Mouse (Mus musculus) forebrain, embryonic 13.5 days (tissue): ENCODE results near the gene Prr18. TPM values are rescaled to one million over a fixed set of nuclear protein-coding genes. Genes with fewer than 3 reads are reported as not detected.
"Not testable (repeated sequence)": the region's sequence is repeated elsewhere in the genome, so short reads cannot be mapped to it uniquely, and the experiment has no call there.

Experiments
- ATAC-seq: fragments of 200-750 bp; cut with Nextera tagmentation; 2 replicates; pipeline ENCODE4 v1.8.0; 2017
- H3K27ac ChIP-seq: fragments of 300-500 bp; sonication (generic); 2 replicates; pipeline ENCODE4 v1.5.1; 2015; ENCODE audit warnings: inconsistent platforms, mild to moderate bottlenecking, moderate library complexity
- H3K27me3 ChIP-seq: fragments of 300-500 bp; sonication (generic); 2 replicates; pipeline ENCODE4 v1.6.1; 2015; ENCODE audit warnings: mild to moderate bottlenecking, inconsistent platforms
- H3K36me3 ChIP-seq: fragments of 300-500 bp; sonication (generic); 2 replicates; pipeline ENCODE4 v1.6.1; 2015; ENCODE audit warnings: mild to moderate bottlenecking, inconsistent platforms; ENCODE audit not compliant: poor library complexity, severe bottlenecking
- H3K4me1 ChIP-seq: fragments of 300-500 bp; sonication (generic); 2 replicates; pipeline ENCODE4 v1.6.1; 2015; ENCODE audit warnings: inconsistent platforms
- H3K4me2 ChIP-seq: fragments of 300-500 bp; sonication (generic); 2 replicates; pipeline ENCODE4 v1.6.1; 2015; ENCODE audit warnings: inconsistent platforms, mild to moderate bottlenecking, moderate library complexity
- H3K4me3 ChIP-seq: fragments of 300-500 bp; sonication (generic); 2 replicates; pipeline ENCODE4 v1.5.1; 2015; ENCODE audit warnings: mild to moderate bottlenecking, inconsistent platforms
- H3K9ac ChIP-seq: fragments of 300-500 bp; sonication (generic); 2 replicates; pipeline ENCODE4 v1.6.1; 2015; ENCODE audit warnings: mild to moderate bottlenecking, inconsistent platforms
- H3K9me3 ChIP-seq: fragments of 300-500 bp; sonication (generic); replicated peaks from 2 replicates; pipeline ENCODE4 v1.6.1; 2016; ENCODE audit warnings: inconsistent platforms
- WGBS: fragments of 180-500 bp; shearing (Covaris S2); methylation state at CpG from one replicate; pipeline ENCODE4 v1.1.7; 2015; 5-methylcytosine and 5-hydroxymethylcytosine counted together
- polyA plus RNA-seq: library from polyadenylated mRNA; unstranded; fragments of >200 nt; fragmentation: Nextera tagmentation; extraction: Ambion mirVana; gene quantifications from 2 replicates; pipeline ENCODE4 v1.2.1, GENCODE M21; 2015

Gene Prr18
- polyA plus RNA-seq, 1 experiment from 2014 or later: 5.1 TPM

DNA sequence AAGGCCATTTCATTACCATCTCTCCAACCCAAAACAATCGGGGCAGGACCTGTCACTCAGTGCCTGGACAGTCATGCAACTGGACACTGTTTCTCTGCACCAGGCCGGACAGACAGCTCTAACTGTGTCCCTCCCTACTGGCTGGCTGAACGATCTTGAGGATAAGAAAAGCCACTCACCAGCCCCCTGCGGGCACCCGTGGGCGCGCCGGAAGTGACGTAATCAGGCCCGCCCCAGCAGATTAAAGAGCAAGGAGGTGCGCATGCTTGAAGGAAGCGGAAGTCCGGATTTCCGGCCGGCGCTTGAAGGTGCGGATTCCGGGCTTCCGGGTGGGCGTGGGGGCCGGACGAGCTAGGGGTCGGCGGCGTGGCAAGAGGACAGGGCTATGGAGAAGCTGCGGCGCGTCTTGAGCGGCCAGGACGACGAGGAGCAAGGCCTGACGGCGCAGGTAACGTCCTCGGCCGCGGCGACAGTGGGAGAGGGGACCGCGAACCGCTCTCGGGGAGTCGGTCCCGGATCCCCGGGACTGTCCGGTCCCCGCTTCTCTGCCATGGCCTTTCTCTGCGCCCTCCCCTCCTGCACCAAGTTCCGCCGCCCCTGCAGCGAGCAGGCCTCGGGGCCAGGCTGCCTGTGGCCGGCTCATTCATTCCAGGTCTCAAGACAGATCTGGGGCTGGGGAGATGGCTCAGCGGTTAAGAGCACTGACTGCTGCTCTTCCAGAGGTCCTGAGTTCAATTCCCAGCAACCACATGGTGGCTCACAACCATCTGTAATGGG, 26.2 kb upstream of the Prr18 start, which contains the start of gene Sft2d1:
Gene Sft2d1, plus strand, starts transcription at position 265 of the 777 bp plus-strand sequence.
- Histone ChIP-seq H3K4me1 (peaks cover 27% of the 10 kb centered on the region), H3K4me2 (peak within 1 kb of the TSS; percentile 69), H3K27ac (peak within 1 kb of the TSS; percentile 72; the same call in 1 of the 2 replicates), H3K27me3 (no peaks in the 10 kb centered on the region), H3K4me3 (peak within 1 kb of the TSS; percentile 93), H3K9ac (peak within 1 kb of the TSS; percentile 81), H3K9me3 (no peaks in the 10 kb centered on the region), H3K36me3 (no peaks in the 10 kb centered on the region)
- ATAC-seq: peak; percentile 97
- WGBS: under 1% methylated on average over 44 of the region's 54 CpGs

DNA sequence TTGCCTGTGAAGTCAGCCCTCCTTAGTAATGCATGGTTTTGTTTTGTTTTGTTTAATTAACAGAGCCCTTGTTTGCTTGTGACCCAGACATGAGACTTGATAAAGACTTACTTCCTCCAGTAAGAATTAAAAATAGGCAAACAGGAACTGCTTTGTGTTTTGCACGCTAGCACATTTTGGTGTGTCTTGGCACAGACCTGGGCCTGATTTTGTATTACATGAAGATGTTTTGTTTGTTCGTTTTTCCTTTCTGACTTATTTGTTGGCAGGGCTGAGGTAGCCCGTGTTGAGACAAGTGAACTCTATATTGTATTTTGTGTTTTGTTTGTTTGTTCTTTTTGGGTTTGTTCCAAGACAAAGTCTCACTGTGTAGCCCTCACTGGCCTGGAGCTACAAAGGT, 25.5 kb upstream of the Prr18 start:
- 51% methylated on average over 3 of the region's 3 CpGs for whole genome bisulfite sequencing
- ATAC-seq: no peak
- Histone ChIP-seq H3K36me3 (no peaks in the 10 kb centered on the region), H3K9me3 (no peaks in the 10 kb centered on the region), H3K9ac (peak overlapping the region; percentile 81), H3K4me3 (peak overlapping the region; percentile 93), H3K27ac (no peak overlapping the region), H3K4me2 (peak overlapping the region; percentile 69), H3K27me3 (no peaks in the 10 kb centered on the region), H3K4me1 (peaks cover 27% of the 10 kb centered on the region)

DNA sequence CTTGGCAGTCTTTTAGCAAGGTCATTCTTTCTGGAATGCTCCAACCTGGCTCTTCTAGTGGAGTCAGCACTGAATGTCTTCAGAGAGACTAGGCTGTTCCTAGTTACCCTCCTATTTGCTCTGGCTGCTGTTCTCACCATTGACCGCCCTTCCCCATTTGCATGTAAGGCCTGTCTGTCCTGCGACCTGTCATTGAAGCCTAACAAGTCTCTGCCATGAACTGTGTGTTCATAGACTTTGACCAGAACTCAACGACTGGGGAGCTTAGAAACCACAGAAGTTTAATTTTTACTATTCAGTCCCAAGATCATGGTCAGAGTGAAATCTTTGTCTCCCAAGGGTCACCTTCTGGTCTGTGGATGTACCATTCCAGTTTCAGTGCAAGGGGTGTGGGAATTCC, 23.3 kb upstream of the Prr18 start:
- H3K4me3 ChIP-seq: no peak overlapping the region
- H3K27me3 ChIP-seq: no peaks in the 10 kb centered on the region
- 0 out of 2 replicates have a peak, but pooled peaks cover 4% of the 10 kb centered on the region for H3K36me3 ChIP-seq
- 86% methylated on average over 3 of the region's 3 CpGs for WGBS
- no peak overlapping the region for H3K9ac ChIP-seq
- H3K4me2 ChIP-seq: no peak overlapping the region
- ATAC-seq: no peak
- peaks cover 27% of the 10 kb centered on the region for H3K4me1 ChIP-seq
- H3K27ac ChIP-seq: no peak overlapping the region
- H3K9me3 ChIP-seq: no peaks in the 10 kb centered on the region

DNA sequence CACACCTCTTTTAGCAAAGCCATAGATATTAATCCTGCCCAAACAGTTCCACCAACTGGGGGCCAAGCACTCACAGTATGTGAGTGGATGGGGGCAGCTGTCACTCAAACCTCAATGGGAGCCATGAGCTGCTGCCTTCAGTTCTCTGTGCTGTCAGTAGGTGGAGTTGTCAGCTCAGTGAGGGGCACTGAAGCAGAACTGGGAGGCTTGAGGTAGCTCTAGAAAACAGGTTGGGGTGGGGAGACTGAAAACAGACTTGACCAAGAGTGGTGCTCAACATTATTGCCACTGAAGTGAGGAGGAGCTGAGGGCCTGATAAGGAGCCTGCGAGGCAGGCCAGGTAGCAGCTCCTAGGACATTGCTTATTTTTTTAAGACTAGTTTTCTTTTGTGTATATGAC, 21.0 kb upstream of the Prr18 start:
- H3K4me3 ChIP-seq: no peak overlapping the region
- peaks cover 25% of the 10 kb centered on the region for H3K4me1 ChIP-seq
- peaks cover 8% of the 10 kb centered on the region; the same call in 1 of the 2 replicates for H3K36me3 ChIP-seq
- no peak overlapping the region for H3K27ac ChIP-seq
- H3K27me3 ChIP-seq: no peaks in the 10 kb centered on the region
- H3K9me3 ChIP-seq: no peaks in the 10 kb centered on the region
- WGBS: 88% methylated on average over 1 of the region's 1 CpGs
- H3K9ac ChIP-seq: no peak overlapping the region
- H3K4me2 ChIP-seq: no peak overlapping the region
- ATAC-seq: no peak

DNA sequence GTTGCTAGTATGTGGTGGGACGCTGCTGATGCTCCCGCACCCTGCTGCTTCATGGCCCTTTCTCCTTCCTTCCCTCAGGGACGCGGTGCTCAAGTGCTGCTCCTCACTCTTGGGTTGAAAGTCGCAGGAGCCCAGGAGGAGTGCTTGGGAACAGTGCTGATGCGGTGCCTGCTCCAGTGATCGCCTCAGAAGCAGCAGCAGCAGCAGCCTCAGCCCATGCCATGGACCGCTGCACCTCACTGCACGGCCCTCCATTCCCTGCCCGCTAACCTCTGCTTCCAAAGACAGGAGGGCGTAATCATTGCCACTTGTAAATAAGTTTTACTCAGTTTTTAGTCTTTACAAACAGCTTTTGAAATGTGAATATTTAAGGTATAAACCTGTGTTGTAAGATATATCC, 10.4 kb upstream of the Prr18 start:
- H3K27ac ChIP-seq: not testable (repeated sequence)

DNA sequence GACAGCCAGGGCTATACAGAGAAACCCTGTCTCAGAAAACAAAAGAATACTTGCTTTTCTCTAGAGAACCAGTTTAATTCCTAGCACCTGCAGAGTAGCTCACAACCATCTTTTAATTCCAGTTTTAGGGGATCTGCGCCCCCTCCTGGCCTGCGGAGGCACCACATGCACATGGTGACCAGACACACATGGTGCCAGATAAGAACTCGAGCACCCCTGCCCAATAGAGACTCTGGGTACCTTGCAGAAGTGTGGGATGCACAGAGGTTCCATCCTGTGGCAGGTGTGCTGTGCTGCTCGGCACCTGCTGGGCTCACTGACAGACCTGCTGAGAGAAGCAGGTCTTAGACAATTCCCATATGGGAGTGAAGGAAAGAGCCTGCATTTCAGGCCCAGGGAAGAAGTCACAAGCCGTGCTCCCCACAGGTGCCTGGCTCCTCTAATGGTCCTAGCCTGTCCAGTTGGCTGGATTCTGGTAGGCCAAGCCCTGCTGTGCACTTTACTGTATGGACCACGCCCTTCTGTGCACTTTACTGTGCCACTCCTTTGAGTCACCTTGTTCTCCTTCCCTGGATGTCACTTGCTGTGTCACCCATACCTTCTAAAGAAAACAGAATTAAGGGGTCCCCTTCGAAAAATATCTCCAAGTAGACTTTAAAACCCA, 8.6 kb upstream of the Prr18 start:
- no peak overlapping the region for H3K4me3 ChIP-seq
- H3K36me3 ChIP-seq: peaks cover 34% of the 10 kb centered on the region
- no peaks in the 10 kb centered on the region for H3K9me3 ChIP-seq
- whole genome bisulfite sequencing: 65% methylated on average over 7 of the region's 7 CpGs
- no peak overlapping the region for H3K27ac ChIP-seq
- no peak overlapping the region for H3K9ac ChIP-seq
- H3K27me3 ChIP-seq: no peaks in the 10 kb centered on the region
- no peak overlapping the region for H3K4me2 ChIP-seq
- H3K4me1 ChIP-seq: no peaks in the 10 kb centered on the region
- ATAC-seq: no peak

More for the DNA sequence above, 10.4 kb upstream of the Prr18 start:
- not testable (repeated sequence) for H3K4me2 ChIP-seq, ATAC-seq, H3K9ac ChIP-seq, H3K27me3 ChIP-seq, H3K4me1 ChIP-seq, H3K4me3 ChIP-seq, H3K9me3 ChIP-seq
- WGBS: 87% methylated on average over 10 of the region's 11 CpGs
- H3K36me3 ChIP-seq: peaks cover 41% of the 10 kb centered on the region

DNA sequence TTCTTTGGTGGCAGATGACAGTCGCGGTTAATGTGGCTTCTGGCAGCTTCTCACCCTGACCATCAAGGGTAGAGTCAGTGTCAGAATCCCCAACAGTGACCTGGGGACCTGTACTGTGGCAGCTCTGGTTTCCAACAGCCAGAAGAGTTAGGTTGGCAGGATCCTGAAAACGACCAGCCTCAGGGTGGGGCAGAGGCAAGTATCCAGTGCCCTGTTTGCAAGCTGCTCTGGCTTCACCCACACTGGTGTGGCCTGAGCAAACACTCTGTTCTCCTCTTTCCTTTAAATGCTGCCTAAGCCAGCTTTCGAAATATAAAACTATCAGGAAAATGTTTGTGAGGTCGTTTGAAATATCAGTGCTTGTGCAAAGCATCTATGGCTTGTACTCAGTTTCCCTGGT, 6.7 kb upstream of the Prr18 start:
- H3K27ac ChIP-seq: no peak overlapping the region
- H3K4me1 ChIP-seq: no peaks in the 10 kb centered on the region
- ATAC-seq: no peak
- no peaks in the 10 kb centered on the region for H3K27me3 ChIP-seq
- no peak overlapping the region for H3K4me3 ChIP-seq
- H3K36me3 ChIP-seq: peaks cover 17% of the 10 kb centered on the region
- H3K9ac ChIP-seq: no peak overlapping the region
- WGBS: 72% methylated on average over 5 of the region's 5 CpGs
- H3K4me2 ChIP-seq: no peak overlapping the region
- no peaks in the 10 kb centered on the region for H3K9me3 ChIP-seq

DNA sequence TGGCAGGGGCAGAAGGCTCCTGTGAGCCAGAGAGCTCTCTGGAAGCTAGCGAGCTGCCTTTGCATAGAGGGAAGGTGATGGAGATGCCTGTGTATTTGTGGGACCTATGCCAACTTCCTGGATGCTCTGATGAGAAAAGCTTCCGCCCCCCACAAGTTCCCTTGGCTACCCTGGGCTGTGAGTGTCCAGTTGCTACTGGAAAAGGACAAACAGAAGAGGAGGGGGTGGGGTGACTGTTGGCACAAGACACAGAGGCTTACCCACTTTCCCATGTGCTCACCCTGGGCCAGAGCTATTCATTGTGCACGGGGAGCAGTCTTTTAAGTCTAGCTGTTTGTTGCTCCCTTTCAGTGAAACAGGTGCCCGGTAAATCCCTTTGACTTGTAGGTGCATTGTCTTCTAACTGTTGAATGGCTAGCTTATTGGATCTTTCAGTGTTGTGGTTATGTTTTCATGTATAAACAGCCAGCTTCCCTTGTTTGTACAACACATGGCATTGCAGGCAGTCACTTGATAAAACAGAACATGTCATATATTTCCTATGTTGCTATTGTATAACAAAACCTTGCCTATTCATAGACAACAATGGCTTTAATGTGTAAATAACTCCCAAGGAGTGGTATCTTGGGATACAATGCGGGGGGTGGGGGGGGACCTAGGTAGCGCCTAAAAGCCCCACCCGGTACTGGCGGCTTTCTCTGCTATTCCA, 2.6 kb downstream of the Prr18 start:
- peak overlapping the region; percentile 87 for H3K9ac ChIP-seq

DNA sequence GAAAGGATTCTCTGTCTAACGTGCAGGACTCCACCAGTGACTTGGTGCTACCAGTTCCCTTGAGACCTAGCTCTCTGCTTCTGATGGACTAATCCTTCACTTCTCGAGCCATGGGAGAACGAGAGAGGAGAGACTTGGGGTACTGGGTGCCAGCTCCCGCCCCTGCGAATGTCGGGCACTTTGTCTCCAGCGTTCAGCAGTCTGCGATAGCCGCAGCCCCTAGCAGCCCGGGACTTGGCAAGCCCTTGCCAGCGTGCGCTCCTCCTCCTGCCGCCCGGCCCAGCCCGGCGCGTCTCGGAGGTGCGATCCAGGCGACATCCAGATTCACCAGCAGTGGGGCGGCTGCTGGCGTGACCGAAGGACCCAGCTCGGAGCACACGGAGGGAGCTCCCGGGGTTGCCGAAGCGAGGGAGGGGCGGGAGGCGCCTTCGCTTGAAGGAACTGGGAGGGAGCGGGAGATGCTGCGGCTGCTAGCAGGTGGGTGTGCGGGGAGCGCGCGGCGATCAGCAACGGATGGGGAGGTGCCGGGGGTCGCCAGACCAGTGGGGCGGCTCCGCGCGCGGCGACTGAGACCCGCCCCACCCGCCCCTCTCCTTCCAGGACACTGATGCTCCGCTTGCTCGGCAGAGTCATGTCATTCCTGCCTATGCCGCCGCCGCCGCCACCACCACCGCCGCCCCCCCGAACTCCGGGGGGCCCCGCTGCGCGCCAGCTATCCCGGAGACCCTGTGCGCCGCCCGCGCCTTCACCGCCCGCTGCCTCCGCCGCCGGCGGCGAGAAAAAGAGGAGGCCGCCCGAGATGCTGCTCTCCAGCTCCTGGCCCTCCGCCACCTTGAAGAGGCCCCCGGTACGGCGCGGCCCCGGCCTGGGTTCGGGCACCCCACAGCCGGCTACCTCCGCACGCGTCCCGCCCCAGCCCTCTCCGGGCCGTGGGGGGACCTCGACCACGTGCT, 3.4 kb downstream of the Prr18 start:
- H3K36me3 ChIP-seq: no peaks in the 10 kb centered on the region
- peak; percentile 80 for ATAC-seq
- H3K4me2 ChIP-seq: peak overlapping the region; percentile 97
- H3K27me3 ChIP-seq: peaks cover 30% of the 10 kb centered on the region
- no peaks in the 10 kb centered on the region for H3K9me3 ChIP-seq
- peak overlapping the region; percentile 77 for H3K27ac ChIP-seq
- WGBS: under 1% methylated on average over 45 of the region's 92 CpGs
- H3K9ac ChIP-seq: peak overlapping the region; percentile 87
- H3K4me1 ChIP-seq: peaks cover 34% of the 10 kb centered on the region
- H3K4me3 ChIP-seq: peak overlapping the region; percentile 63

More for the DNA sequence above, 2.6 kb downstream of the Prr18 start:
- Histone ChIP-seq H3K9me3 (no peaks in the 10 kb centered on the region), H3K36me3 (no peaks in the 10 kb centered on the region), H3K4me2 (peak overlapping the region; percentile 97), H3K4me3 (peak overlapping the region; percentile 63), H3K27ac (peak overlapping the region; percentile 77), H3K4me1 (peaks cover 34% of the 10 kb centered on the region), H3K27me3 (peaks cover 30% of the 10 kb centered on the region)
- WGBS: 8% methylated on average over 8 of the region's 8 CpGs
- no peak; the same call in 1 of the 2 replicates for ATAC-seq

DNA sequence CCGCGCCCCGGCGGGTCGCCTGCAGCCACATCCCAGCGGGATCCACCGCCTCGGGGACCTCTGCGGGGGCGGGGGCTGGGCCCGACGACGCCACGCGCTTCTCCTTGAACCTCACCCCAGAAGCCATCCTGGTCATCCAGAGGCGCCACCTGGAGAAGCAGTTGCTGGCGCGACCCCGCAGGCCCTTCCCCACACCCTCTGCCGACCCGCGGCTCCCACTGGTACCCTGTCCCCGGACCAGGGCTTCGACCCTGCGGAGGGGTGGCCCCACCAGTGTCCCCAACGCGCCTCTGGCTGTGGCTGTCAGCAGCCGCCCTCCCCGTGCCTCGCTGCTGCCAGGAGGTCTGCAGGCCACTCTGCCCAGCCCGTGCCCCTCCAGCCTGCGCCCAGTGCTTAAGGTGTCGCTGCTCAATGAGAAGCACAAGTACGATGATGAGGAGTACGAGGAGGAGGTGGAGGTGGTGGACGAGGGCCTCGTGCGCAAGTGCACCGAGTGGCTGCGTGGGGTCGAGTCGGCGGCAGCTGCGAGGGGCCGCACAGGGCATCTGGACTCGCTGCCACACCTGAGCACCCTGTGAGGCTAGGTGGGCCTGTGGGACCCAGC, 4.2 kb downstream of the Prr18 start:
- Histone ChIP-seq H3K27ac (no peak overlapping the region), H3K9ac (peak overlapping the region; percentile 87), H3K36me3 (no peaks in the 10 kb centered on the region), H3K4me2 (peak overlapping the region; percentile 97), H3K4me3 (peak overlapping the region; percentile 63), H3K4me1 (peaks cover 34% of the 10 kb centered on the region), H3K27me3 (peaks cover 30% of the 10 kb centered on the region), H3K9me3 (no peaks in the 10 kb centered on the region)
- ATAC-seq: peak; percentile 34; the same call in 1 of the 2 replicates
- 9% methylated on average over 45 of the region's 46 CpGs for WGBS

DNA sequence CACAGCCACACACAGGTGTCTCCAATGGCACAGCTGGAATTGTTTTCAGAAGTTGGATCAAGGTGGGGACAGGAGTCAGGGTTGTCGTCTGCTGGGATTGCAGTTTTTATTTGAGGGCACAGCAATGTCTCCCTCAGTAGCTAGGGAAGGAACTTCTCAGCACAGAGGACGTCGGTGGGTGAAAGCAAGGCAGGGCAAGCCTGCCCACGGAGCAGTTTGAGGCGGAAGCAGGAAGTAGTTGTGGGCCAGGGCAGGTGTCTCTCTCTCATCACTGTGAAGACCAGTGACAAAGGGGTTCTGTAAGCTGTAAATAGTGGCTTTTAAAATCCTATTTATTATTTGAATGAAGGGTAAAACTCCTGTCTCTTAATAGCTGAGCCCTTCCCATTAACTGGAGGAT, 5.4 kb downstream of the Prr18 start:
- H3K4me2 ChIP-seq: peak overlapping the region; percentile 97
- 38% methylated on average over 5 of the region's 5 CpGs for WGBS

More for the DNA sequence above, 5.4 kb downstream of the Prr18 start:
- no peaks in the 10 kb centered on the region for H3K9me3 ChIP-seq
- no peak overlapping the region for H3K27ac ChIP-seq
- ATAC-seq: no peak
- H3K36me3 ChIP-seq: no peaks in the 10 kb centered on the region
- peaks cover 30% of the 10 kb centered on the region for H3K27me3 ChIP-seq
- peaks cover 34% of the 10 kb centered on the region for H3K4me1 ChIP-seq
- no peak overlapping the region for H3K4me3 ChIP-seq
- peak overlapping the region; percentile 1; the same call in 1 of the 2 replicates for H3K9ac ChIP-seq
